Mouse (Mus musculus): ENCODE data around the gene 9330161L09Rik. TPM values are rescaled to one million over a fixed set of nuclear protein-coding genes. Genes with fewer than 3 reads are reported as not detected.
A peak's percentile ranks its signal among the peaks of the same experiment; 100 is the strongest.
"Not testable (repeated sequence)": the region's sequence is repeated elsewhere in the genome, so short reads cannot be mapped to it uniquely, and the experiment has no call there.

The 9330161L09Rik gene
- polyA plus RNA-seq (2015; fragmentation: Nextera tagmentation; extraction: Ambion mirVana) = 0.36 and 1.1 TPM in 2 replicates

GRCm38 (mm10) chr12:103407720-103408119, at the start of gene 9330161L09Rik:
Gene 9330161L09Rik, minus strand, starts transcription at chr12:103407820.
- Histone ChIP-seq H3K9ac (replicated peaks) (no peak within 1 kb of the TSS), H3K9me3 (replicated peaks) (no peaks in the 10 kb centered on the region), H3K4me2 (no peak within 1 kb of the TSS), H3K27ac (replicated peaks) (no peak within 1 kb of the TSS), H3K4me1 (no peaks in the 10 kb centered on the region), H3K27me3 (replicated peaks) (no peaks in the 10 kb centered on the region), H3K36me3 (peaks cover 94% of the 10 kb centered on the region), H3K4me3 (replicated peaks) (no peak within 1 kb of the TSS)
- 97% methylated on average over 4 of the region's 4 CpGs for WGBS
- no peak for ATAC-seq (ENCODE audit: low FRiP score)

GRCm38 (mm10) chr12:103457140-103457539, 49.5 kb upstream of the 9330161L09Rik start, which contains the start of gene Ifi27l2b:
Gene Ifi27l2b, minus strand, starts transcription at chr12:103457223.
- Histone ChIP-seq H3K27ac (replicated peaks) (no peak within 1 kb of the TSS), H3K4me1 (no peaks in the 10 kb centered on the region), H3K4me3 (replicated peaks) (no peak within 1 kb of the TSS), H3K9ac (replicated peaks) (no peak within 1 kb of the TSS), H3K9me3 (replicated peaks) (no peaks in the 10 kb centered on the region), H3K4me2 (no peak within 1 kb of the TSS), H3K27me3 (replicated peaks) (no peaks in the 10 kb centered on the region), H3K36me3 (no peaks in the 10 kb centered on the region)
- WGBS = 76% methylated on average over 3 of the region's 3 CpGs
- ATAC-seq (ENCODE audit: low FRiP score) = no peak

GRCm38 (mm10) chr12:103456727-103457126, 49.1 kb upstream of the 9330161L09Rik start:
- not testable (repeated sequence) for ATAC-seq (ENCODE audit: low FRiP score); H3K4me3 ChIP-seq (replicated peaks); H3K9me3 ChIP-seq (replicated peaks); H3K27me3 ChIP-seq (replicated peaks); H3K27ac ChIP-seq (replicated peaks); H3K9ac ChIP-seq (replicated peaks); H3K4me1 ChIP-seq; H3K36me3 ChIP-seq; H3K4me2 ChIP-seq
- WGBS = no CpG with 5 or more reads among the region's 1 CpGs

- no peak overlapping the region for H3K27ac ChIP-seq (replicated peaks)
- H3K4me2 ChIP-seq = no peak overlapping the region
- H3K36me3 ChIP-seq = no peaks in the 10 kb centered on the region
- H3K4me3 ChIP-seq (replicated peaks) = no peak overlapping the region
- H3K9me3 ChIP-seq (replicated peaks) = no peaks in the 10 kb centered on the region
- H3K4me1 ChIP-seq = no peaks in the 10 kb centered on the region
- H3K27me3 ChIP-seq (replicated peaks) = no peaks in the 10 kb centered on the region
- no peak overlapping the region for H3K9ac ChIP-seq (replicated peaks)
- no peak for ATAC-seq (ENCODE audit: low FRiP score)
Measured at GRCm38 (mm10) chr12:103453361-103453760, 45.7 kb upstream of the 9330161L09Rik start.

- no peak overlapping the region for H3K27ac ChIP-seq (replicated peaks)
- no peaks in the 10 kb centered on the region for H3K9me3 ChIP-seq (replicated peaks)
- 87% methylated on average over 3 of the region's 3 CpGs for WGBS
- H3K4me2 ChIP-seq = no peak overlapping the region
- no peak overlapping the region for H3K4me3 ChIP-seq (replicated peaks)
- ATAC-seq (ENCODE audit: low FRiP score) = no peak
- no peaks in the 10 kb centered on the region for H3K27me3 ChIP-seq (replicated peaks)
- no peaks in the 10 kb centered on the region for H3K36me3 ChIP-seq
- H3K9ac ChIP-seq (replicated peaks) = no peak overlapping the region
- no peaks in the 10 kb centered on the region for H3K4me1 ChIP-seq
Measured at GRCm38 (mm10) chr12:103445060-103445459, 37.4 kb upstream of the 9330161L09Rik start.

GRCm38 (mm10) chr12:103444261-103444660, 36.6 kb upstream of the 9330161L09Rik start:
- H3K4me1 ChIP-seq; H3K9me3 ChIP-seq (replicated peaks); H3K27me3 ChIP-seq (replicated peaks); H3K9ac ChIP-seq (replicated peaks); H3K27ac ChIP-seq (replicated peaks); H3K4me2 ChIP-seq; H3K4me3 ChIP-seq (replicated peaks); H3K36me3 ChIP-seq; ATAC-seq (ENCODE audit: low FRiP score): not testable (repeated sequence)
- 49% methylated on average over 6 of the region's 7 CpGs for WGBS

- no peak for ATAC-seq (ENCODE audit: low FRiP score)
- no peaks in the 10 kb centered on the region for H3K4me1 ChIP-seq
- H3K27ac ChIP-seq (replicated peaks) = no peak within 1 kb of the TSS
- H3K36me3 ChIP-seq = no peaks in the 10 kb centered on the region
- no peaks in the 10 kb centered on the region for H3K9me3 ChIP-seq (replicated peaks)
- WGBS = 64% methylated on average over 3 of the region's 3 CpGs
- no peak within 1 kb of the TSS for H3K9ac ChIP-seq (replicated peaks)
- no peak within 1 kb of the TSS for H3K4me2 ChIP-seq
- H3K4me3 ChIP-seq (replicated peaks) = no peak within 1 kb of the TSS
- H3K27me3 ChIP-seq (replicated peaks) = no peaks in the 10 kb centered on the region
Measured at GRCm38 (mm10) chr12:103443524-103443923, 35.9 kb upstream of the 9330161L09Rik start, which contains the start of gene Ifi27l2a. Gene Ifi27l2a, minus strand, starts transcription at chr12:103443680.

GRCm38 (mm10) chr12:103437601-103438000, 30.0 kb upstream of the 9330161L09Rik start:
- H3K9ac ChIP-seq (replicated peaks) = no peak overlapping the region
- H3K27me3 ChIP-seq (replicated peaks) = no peaks in the 10 kb centered on the region
- H3K36me3 ChIP-seq = no peaks in the 10 kb centered on the region
- H3K4me2 ChIP-seq = no peak overlapping the region
- no peak overlapping the region for H3K27ac ChIP-seq (replicated peaks)
- 95% methylated on average over 1 of the region's 1 CpGs for WGBS
- no peaks in the 10 kb centered on the region for H3K9me3 ChIP-seq (replicated peaks)
- no peaks in the 10 kb centered on the region for H3K4me1 ChIP-seq
- no peak overlapping the region for H3K4me3 ChIP-seq (replicated peaks)
- ATAC-seq (ENCODE audit: low FRiP score) = no peak

GRCm38 (mm10) chr12:103434861-103435260, 27.2 kb upstream of the 9330161L09Rik start:
- no peak overlapping the region for H3K9ac ChIP-seq (replicated peaks)
- no peaks in the 10 kb centered on the region for H3K4me1 ChIP-seq
- H3K36me3 ChIP-seq = no peaks in the 10 kb centered on the region
- no peak for ATAC-seq (ENCODE audit: low FRiP score)
- no peak overlapping the region for H3K4me3 ChIP-seq (replicated peaks)
- H3K27ac ChIP-seq (replicated peaks) = no peak overlapping the region
- H3K9me3 ChIP-seq (replicated peaks) = no peaks in the 10 kb centered on the region
- H3K27me3 ChIP-seq (replicated peaks) = no peaks in the 10 kb centered on the region
- peak overlapping the region; percentile 22; the same call in 1 of the 2 replicates for H3K4me2 ChIP-seq

GRCm38 (mm10) chr12:103433986-103434731, 26.5 kb upstream of the 9330161L09Rik start, which contains the start of gene Ifi27:
Gene Ifi27, plus strand, starts transcription at chr12:103434211.
- ATAC-seq (ENCODE audit: low FRiP score) = no peak
- Histone ChIP-seq H3K27ac (replicated peaks) (no peak within 1 kb of the TSS), H3K27me3 (replicated peaks) (no peaks in the 10 kb centered on the region), H3K4me3 (replicated peaks) (no peak within 1 kb of the TSS), H3K4me1 (no peaks in the 10 kb centered on the region), H3K9me3 (replicated peaks) (no peaks in the 10 kb centered on the region), H3K36me3 (no peaks in the 10 kb centered on the region), H3K4me2 (peak within 1 kb of the TSS; percentile 22), H3K9ac (replicated peaks) (no peak within 1 kb of the TSS)
- WGBS = 82% methylated on average over 8 of the region's 8 CpGs

- Histone ChIP-seq H3K4me3 (replicated peaks) (no peak overlapping the region), H3K4me2 (no peak overlapping the region), H3K27ac (replicated peaks) (no peak overlapping the region), H3K9ac (replicated peaks) (no peak overlapping the region), H3K4me1 (no peaks in the 10 kb centered on the region), H3K27me3 (replicated peaks) (no peaks in the 10 kb centered on the region), H3K36me3 (no peaks in the 10 kb centered on the region), H3K9me3 (replicated peaks) (no peaks in the 10 kb centered on the region)
- WGBS = 85% methylated on average over 2 of the region's 2 CpGs
- ATAC-seq (ENCODE audit: low FRiP score) = no peak
Measured at GRCm38 (mm10) chr12:103433430-103433829, 25.8 kb upstream of the 9330161L09Rik start.

- Histone ChIP-seq H3K4me2 (no peak overlapping the region), H3K9ac (replicated peaks) (no peak overlapping the region), H3K4me1 (peaks cover 31% of the 10 kb centered on the region), H3K27me3 (replicated peaks) (no peaks in the 10 kb centered on the region), H3K27ac (replicated peaks) (no peak overlapping the region), H3K36me3 (peaks cover 8% of the 10 kb centered on the region), H3K9me3 (replicated peaks) (no peaks in the 10 kb centered on the region), H3K4me3 (replicated peaks) (no peak overlapping the region)
- 91% methylated on average over 7 of the region's 7 CpGs for WGBS
- ATAC-seq (ENCODE audit: low FRiP score) = no peak
Measured at GRCm38 (mm10) chr12:103426710-103427109, 19.1 kb upstream of the 9330161L09Rik start.

Data from neural tube, embryonic 15.5 days (tissue).